Mouse (Mus musculus) liver, embryonic 15.5 days (tissue): ENCODE results near the gene Olfr1310. TPM values are rescaled to one million over a fixed set of nuclear protein-coding genes. Genes with fewer than 3 reads are reported as not detected.
"Not testable (repeated sequence)": the region's sequence is repeated elsewhere in the genome, so short reads cannot be mapped to it uniquely, and the experiment has no call there.

ENCODE experiments used
- ATAC-seq: fragments of 200-750 bp; cut with Nextera tagmentation; 2 replicates; pipeline ENCODE4 v1.8.0; 2017; ENCODE audit warnings: moderate number of reproducible peaks, mild to moderate bottlenecking, moderate library complexity; ENCODE audit not compliant: insufficient read depth
- H3K27ac ChIP-seq: fragments of 300-500 bp; sonication (generic); replicated peaks from 2 replicates; pipeline ENCODE4 v1.5.1; 2015; ENCODE audit warnings: mild to moderate bottlenecking, inconsistent platforms
- H3K27me3 ChIP-seq: fragments of 300-500 bp; sonication (generic); 2 replicates; pipeline ENCODE4 v1.6.1; 2015; ENCODE audit warnings: mild to moderate bottlenecking, inconsistent platforms
- H3K36me3 ChIP-seq: fragments of 300-500 bp; sonication (generic); replicated peaks from 2 replicates; pipeline ENCODE4 v1.6.1; 2015; ENCODE audit warnings: moderate library complexity, mild to moderate bottlenecking, inconsistent platforms
- H3K4me1 ChIP-seq: fragments of 300-500 bp; sonication (generic); replicated peaks from 2 replicates; pipeline ENCODE4 v1.6.1; 2015; ENCODE audit warnings: inconsistent platforms
- H3K4me2 ChIP-seq: fragments of 300-500 bp; sonication (generic); 2 replicates; pipeline ENCODE4 v1.6.1; 2015; ENCODE audit warnings: moderate library complexity, mild to moderate bottlenecking, inconsistent platforms
- H3K4me3 ChIP-seq: fragments of 300-500 bp; sonication (generic); replicated peaks from 2 replicates; pipeline ENCODE4 v1.5.1; 2015; ENCODE audit warnings: mild to moderate bottlenecking, inconsistent platforms
- H3K9ac ChIP-seq: fragments of 300-500 bp; sonication (generic); 2 replicates; pipeline ENCODE4 v1.6.1; 2015; ENCODE audit warnings: moderate library complexity, mild to moderate bottlenecking, inconsistent platforms
- H3K9me3 ChIP-seq: fragments of 300-500 bp; sonication (generic); replicated peaks from 2 replicates; pipeline ENCODE4 v1.6.1; 2016; ENCODE audit warnings: inconsistent platforms
- WGBS: fragments of 180-500 bp; shearing (Covaris S2); methylation state at CpG from one replicate; pipeline ENCODE4 v1.1.7; 2015; ENCODE audit warnings: mixed read lengths; ENCODE audit not compliant: insufficient replicate concordance; 5-methylcytosine and 5-hydroxymethylcytosine counted together
- polyA plus RNA-seq: library from polyadenylated mRNA; unstranded; fragments of >200 nt; fragmentation: Nextera tagmentation; extraction: Ambion mirVana; gene quantifications from 2 replicates; pipeline ENCODE4 v1.2.1, GENCODE M21; 2015

Olfr1310 gene
- not detected in 2 replicates for polyA plus RNA-seq

DNA sequence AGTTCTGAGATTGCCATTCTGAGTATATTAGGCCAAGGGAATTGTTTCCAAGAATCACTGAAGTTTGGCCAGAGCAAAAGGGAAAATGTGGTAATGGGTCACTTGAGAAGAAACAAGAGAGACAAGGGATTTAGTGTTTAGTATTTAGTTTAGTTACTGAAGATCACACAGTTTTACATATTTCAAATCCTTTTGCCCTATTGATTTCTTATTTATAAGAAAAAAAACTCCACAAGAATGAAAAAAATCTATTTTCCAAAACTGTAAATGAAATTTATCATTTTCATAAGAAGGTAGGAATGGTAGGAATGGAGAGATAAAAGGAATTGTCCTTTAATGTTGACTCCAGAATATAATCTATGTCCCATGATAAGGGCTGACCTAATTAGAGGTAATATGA, at the start of gene Olfr1310:
Gene Olfr1310 (minus strand): TSS at position 101 of the 400 bp plus-strand sequence.
- Histone ChIP-seq H3K9me3 (no peaks in the 10 kb centered on the region), H3K9ac (no peak within 1 kb of the TSS), H3K36me3 (no peaks in the 10 kb centered on the region), H3K4me3 (no peak within 1 kb of the TSS), H3K4me1 (no peaks in the 10 kb centered on the region), H3K27ac (no peak within 1 kb of the TSS), H3K4me2 (no peak within 1 kb of the TSS), H3K27me3 (no peaks in the 10 kb centered on the region)
- no peak for ATAC-seq

DNA sequence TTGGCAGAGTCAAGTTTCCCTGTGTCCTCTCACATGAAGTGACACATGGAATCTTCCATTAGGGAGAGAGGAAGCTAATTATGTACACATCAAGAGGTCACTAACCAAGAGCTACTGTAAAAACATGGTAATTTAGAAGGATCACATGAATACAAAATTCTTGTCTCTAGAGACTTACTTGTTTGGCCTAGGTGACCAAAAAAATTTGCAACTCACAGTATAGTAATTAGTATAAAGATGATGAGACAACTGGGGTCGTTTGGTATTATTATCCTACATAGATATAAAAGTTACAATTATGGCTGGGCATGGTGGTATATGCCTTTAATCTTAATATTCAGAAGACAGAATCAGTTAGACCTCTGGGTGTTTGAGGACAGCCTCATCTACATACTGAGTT, 37.6 kb upstream of the Olfr1310 start, which contains the start of gene Olfr1312:
Gene Olfr1312 (minus strand): TSS at position 101 of the 400 bp plus-strand sequence.
- H3K36me3 ChIP-seq, result no peaks in the 10 kb centered on the region
- no peak within 1 kb of the TSS for H3K9ac ChIP-seq
- no peak within 1 kb of the TSS for H3K4me2 ChIP-seq
- H3K27ac ChIP-seq, result no peak within 1 kb of the TSS
- H3K9me3 ChIP-seq, result no peaks in the 10 kb centered on the region
- no peak for ATAC-seq
- H3K4me1 ChIP-seq, result no peaks in the 10 kb centered on the region
- H3K4me3 ChIP-seq, result no peak within 1 kb of the TSS
- WGBS, result 16% methylated on average over 1 of the region's 1 CpGs
- H3K27me3 ChIP-seq, result no peaks in the 10 kb centered on the region

DNA sequence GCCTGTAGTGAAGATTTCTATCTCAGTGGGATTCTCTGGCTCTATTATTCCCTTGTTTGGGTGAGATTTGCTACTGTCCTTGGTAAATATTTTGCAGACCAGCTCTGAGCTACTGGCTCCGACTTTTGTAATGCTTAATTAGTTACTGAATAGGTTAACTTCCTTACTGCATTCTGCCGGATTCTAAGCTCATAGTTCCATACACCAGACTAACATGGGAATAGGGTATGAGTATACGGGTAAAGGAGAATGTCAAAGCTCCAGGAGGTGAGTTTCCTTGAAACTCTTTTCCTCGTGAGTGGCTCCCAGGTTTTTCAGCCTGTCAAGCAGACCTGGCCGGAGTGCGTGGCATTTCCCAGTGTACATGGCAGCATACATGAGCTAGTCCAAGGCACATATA, 14.5 kb upstream of the Olfr1310 start:
- H3K27ac ChIP-seq, H3K9ac ChIP-seq, H3K4me1 ChIP-seq, H3K36me3 ChIP-seq, H3K4me3 ChIP-seq, H3K4me2 ChIP-seq, ATAC-seq, H3K27me3 ChIP-seq, H3K9me3 ChIP-seq: not testable (repeated sequence)
- 27% methylated on average over 6 of the region's 6 CpGs for WGBS

DNA sequence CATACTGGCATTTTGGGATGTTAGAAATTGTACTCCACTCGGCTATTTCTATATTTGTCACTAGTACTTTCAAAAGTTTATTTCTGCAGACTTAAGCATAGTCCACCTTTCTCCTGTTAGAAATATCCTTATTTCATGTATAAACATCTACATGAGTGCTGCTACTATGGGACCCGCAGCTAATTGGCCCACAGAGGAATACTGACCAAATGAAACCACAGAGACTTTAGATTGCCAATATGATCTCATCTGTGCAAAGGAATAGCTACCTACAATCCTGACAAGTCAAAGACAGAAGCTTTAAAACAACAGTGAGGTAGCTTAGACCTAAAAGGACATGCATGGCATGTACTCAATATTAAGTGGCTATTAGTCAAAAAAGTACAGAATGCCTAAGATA, 11.8 kb upstream of the Olfr1310 start, which contains the start of gene Olfr1311:
Gene Olfr1311 (minus strand): TSS at position 101 of the 400 bp plus-strand sequence.
- H3K27me3 ChIP-seq, result no peaks in the 10 kb centered on the region
- 61% methylated on average over 2 of the region's 2 CpGs for WGBS
- H3K9me3 ChIP-seq, result no peaks in the 10 kb centered on the region
- no peaks in the 10 kb centered on the region for H3K36me3 ChIP-seq
- H3K27ac ChIP-seq, result no peak within 1 kb of the TSS
- no peak for ATAC-seq
- no peak within 1 kb of the TSS for H3K4me2 ChIP-seq
- H3K9ac ChIP-seq, result no peak within 1 kb of the TSS
- no peaks in the 10 kb centered on the region for H3K4me1 ChIP-seq
- H3K4me3 ChIP-seq, result no peak within 1 kb of the TSS

- Histone ChIP-seq H3K4me1 (no peaks in the 10 kb centered on the region), H3K27ac (no peak overlapping the region), H3K27me3 (no peaks in the 10 kb centered on the region), H3K36me3 (no peaks in the 10 kb centered on the region), H3K9ac (no peak overlapping the region), H3K4me3 (no peak overlapping the region), H3K9me3 (no peaks in the 10 kb centered on the region), H3K4me2 (no peak overlapping the region)
- ATAC-seq, result no peak
- WGBS, result 59% methylated on average over 3 of the region's 3 CpGs
These were observed 2.4 kb upstream of the Olfr1310 start for GRCm38 (mm10) chr2:112014900-112015299.

GRCm38 (mm10) chr2:111990181-111990580, 22.3 kb downstream of the Olfr1310 start, which contains the start of gene Olfr1309:
Gene Olfr1309, minus strand, starts transcription at chr2:111990281.
- ATAC-seq, result no peak
- H3K27ac ChIP-seq, result no peak within 1 kb of the TSS
- no peaks in the 10 kb centered on the region for H3K9me3 ChIP-seq
- H3K4me1 ChIP-seq, result no peaks in the 10 kb centered on the region
- 25% methylated on average over 1 of the region's 1 CpGs for WGBS
- H3K4me2 ChIP-seq, result no peak within 1 kb of the TSS
- no peaks in the 10 kb centered on the region for H3K27me3 ChIP-seq
- H3K36me3 ChIP-seq, result no peaks in the 10 kb centered on the region
- H3K9ac ChIP-seq, result no peak within 1 kb of the TSS
- no peak within 1 kb of the TSS for H3K4me3 ChIP-seq

GRCm38 (mm10) chr2:111964844-111965243, 47.7 kb downstream of the Olfr1310 start, which contains the start of gene Olfr1308:
Gene Olfr1308, minus strand, starts transcription at chr2:111964944.
- no peak within 1 kb of the TSS for H3K4me3 ChIP-seq
- ATAC-seq, result no peak
- no peak within 1 kb of the TSS for H3K9ac ChIP-seq
- no peaks in the 10 kb centered on the region for H3K9me3 ChIP-seq
- no peaks in the 10 kb centered on the region for H3K27me3 ChIP-seq
- no peaks in the 10 kb centered on the region for H3K4me1 ChIP-seq
- no peak within 1 kb of the TSS for H3K27ac ChIP-seq
- H3K4me2 ChIP-seq, result no peak within 1 kb of the TSS
- 20% methylated on average over 1 of the region's 1 CpGs for WGBS
- H3K36me3 ChIP-seq, result no peaks in the 10 kb centered on the region

Other genes with a start within 250 kb of the Olfr1310 start
- gene Olfr1302, start 235.3 kb downstream of the Olfr1310 start, polyA plus RNA-seq, result not detected in 2 replicates
- not detected in 2 replicates for gene Olfr1303, start 192.4 kb downstream of the Olfr1310 start, polyA plus RNA-seq
- gene Olfr1305, start 135.6 kb downstream of the Olfr1310 start, polyA plus RNA-seq, result not detected in 2 replicates
- gene Olfr1306, start 96.4 kb downstream of the Olfr1310 start, polyA plus RNA-seq, result not detected in 2 replicates
- gene Olfr1307, start 63.3 kb downstream of the Olfr1310 start, polyA plus RNA-seq, result not detected in 2 replicates
- gene Olfr1308, start 47.8 kb downstream of the Olfr1310 start, polyA plus RNA-seq, result not detected in 2 replicates
- gene Olfr1309, start 22.4 kb downstream of the Olfr1310 start, polyA plus RNA-seq, result not detected in 2 replicates
- gene Olfr1311, start 11.7 kb upstream of the Olfr1310 start, polyA plus RNA-seq, result not detected in 2 replicates
- gene Olfr1312, start 37.5 kb upstream of the Olfr1310 start, polyA plus RNA-seq, result not detected in 2 replicates
- not detected in 2 replicates for gene Olfr1313, start 65.1 kb upstream of the Olfr1310 start, polyA plus RNA-seq
- not detected in 2 replicates for gene Olfr1314, start 84.1 kb upstream of the Olfr1310 start, polyA plus RNA-seq
- not detected in 2 replicates for gene Olfr1315-ps1, start 102.7 kb upstream of the Olfr1310 start, polyA plus RNA-seq
- not detected in 2 replicates for gene Olfr1316, start 122.3 kb upstream of the Olfr1310 start, polyA plus RNA-seq
- not detected in 2 replicates for gene Olfr1317, start 127.6 kb upstream of the Olfr1310 start, polyA plus RNA-seq
- gene Olfr1318, start 141.5 kb upstream of the Olfr1310 start, polyA plus RNA-seq, result not detected in 2 replicates
- gene Lpcat4, start 226.8 kb upstream of the Olfr1310 start, polyA plus RNA-seq, result 2.5 and 3.3 TPM in 2 replicates
- gene Nutm1, start 246.6 kb upstream of the Olfr1310 start, polyA plus RNA-seq, result 0.02 TPM in 1 of 2 replicates, not detected in the other
- 106 and 122 TPM in 2 replicates for gene Nop10, start 249.2 kb upstream of the Olfr1310 start, polyA plus RNA-seq